Mouse (Mus musculus) hindbrain, embryonic 10.5 days (tissue): ENCODE data around the gene Relch. TPM values are rescaled to one million over a fixed set of nuclear protein-coding genes. Genes with fewer than 3 reads are reported as not detected.

Experiments
- DNase-seq: peaks from one replicate; pipeline ENCODE4 v3.0.0-alpha.2; 2017; ENCODE audit warnings: low spot score
- H3K27ac ChIP-seq: fragments of 300-500 bp; sonication (generic); 2 replicates; pipeline ENCODE4 v1.5.1; 2016; ENCODE audit warnings: mild to moderate bottlenecking, moderate library complexity
- H3K27me3 ChIP-seq: fragments of 300-500 bp; sonication (generic); 2 replicates; pipeline ENCODE4 v1.6.1; 2016; ENCODE audit warnings: mild to moderate bottlenecking; ENCODE audit not compliant: poor library complexity, insufficient read depth, severe bottlenecking
- H3K36me3 ChIP-seq: fragments of 300-500 bp; sonication (generic); 2 replicates; pipeline ENCODE4 v1.6.1; 2016; ENCODE audit warnings: mild to moderate bottlenecking, moderate library complexity
- H3K4me1 ChIP-seq: fragments of 300-500 bp; sonication (generic); replicated peaks from 2 replicates; pipeline ENCODE4 v1.6.1; 2016; ENCODE audit warnings: mild to moderate bottlenecking
- H3K4me3 ChIP-seq: fragments of 300-500 bp; sonication (generic); 2 replicates; pipeline ENCODE4 v1.5.1; 2016; ENCODE audit warnings: mild to moderate bottlenecking, moderate library complexity
- H3K9me3 ChIP-seq: fragments of 300-500 bp; sonication (generic); 2 replicates; pipeline ENCODE4 v1.6.1; 2016; ENCODE audit warnings: mild to moderate bottlenecking, moderate library complexity
- WGBS: fragments of 180-500 bp; shearing (Covaris S2); methylation state at CpG from one replicate; pipeline ENCODE4 v1.1.7; 2016; 5-methylcytosine and 5-hydroxymethylcytosine counted together
- polyA plus RNA-seq: library from polyadenylated mRNA; unstranded; fragments of >200 nt; fragmentation: Nextera tagmentation; extraction: Ambion mirVana; gene quantifications from 2 replicates; pipeline ENCODE4 v1.2.1, GENCODE M21; 2016

The Relch gene
- polyA plus RNA-seq, 1 experiment from 2014 or later = 29.2 TPM

DNA sequence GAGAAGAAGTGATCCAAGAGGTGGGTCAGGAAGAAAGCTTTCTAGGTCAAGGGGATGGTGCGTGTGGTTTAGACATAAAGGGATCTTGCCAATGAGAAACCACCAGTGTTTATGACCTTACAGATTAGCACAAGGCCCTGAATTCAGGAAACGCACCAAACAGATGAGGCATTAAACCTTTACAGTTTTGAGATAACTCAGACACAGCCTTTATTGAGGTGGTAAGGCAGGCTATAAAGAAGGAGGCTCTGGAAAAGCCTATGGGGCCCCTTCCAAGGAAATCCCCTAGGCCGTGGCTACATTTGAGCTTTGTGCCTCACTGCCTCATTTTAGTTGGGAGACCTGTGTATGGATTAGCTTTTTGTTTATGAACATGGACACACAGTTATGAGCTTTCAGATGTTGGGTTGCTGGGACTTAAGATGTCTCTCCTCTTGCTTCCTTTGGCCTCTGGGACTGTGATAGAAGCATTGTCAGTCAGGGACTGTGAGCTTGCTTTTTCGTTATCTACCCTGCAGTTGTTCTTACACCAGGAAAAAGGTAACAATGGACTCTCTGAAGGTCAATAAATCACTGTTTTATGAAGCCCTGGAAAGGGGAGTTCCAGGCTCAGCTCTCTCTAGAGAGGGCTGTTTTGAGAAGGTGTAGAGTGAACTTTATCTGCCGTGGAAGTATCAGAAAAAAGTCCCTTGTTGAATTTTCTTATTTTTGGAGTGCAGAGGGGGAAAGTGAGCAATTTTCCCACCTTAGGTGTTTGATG, 120.8 kb downstream of the Relch start:
- 79% methylated on average over 5 of the region's 5 CpGs for WGBS
- no peaks in the 10 kb centered on the region for H3K36me3 ChIP-seq
- no peak for DNase-seq

GRCm38 (mm10) chr1:105785146-105785545, 121.5 kb downstream of the Relch start:
- Histone ChIP-seq H3K4me3 (no peak overlapping the region), H3K27me3 (peaks cover 25% of the 10 kb centered on the region), H3K36me3 (no peaks in the 10 kb centered on the region), H3K4me1 (peaks cover 8% of the 10 kb centered on the region; the same call in 1 of the 2 replicates), H3K27ac (no peak overlapping the region), H3K9me3 (no peaks in the 10 kb centered on the region)
- no peak for DNase-seq
- 89% methylated on average over 4 of the region's 4 CpGs for WGBS

More for the DNA sequence above, 120.8 kb downstream of the Relch start:
- peaks cover 10% of the 10 kb centered on the region; the same call in 1 of the 2 replicates for H3K4me1 ChIP-seq
- H3K27me3 ChIP-seq = peaks cover 32% of the 10 kb centered on the region
- no peak overlapping the region for H3K4me3 ChIP-seq
- H3K9me3 ChIP-seq = no peaks in the 10 kb centered on the region
- no peak overlapping the region for H3K27ac ChIP-seq

DNA sequence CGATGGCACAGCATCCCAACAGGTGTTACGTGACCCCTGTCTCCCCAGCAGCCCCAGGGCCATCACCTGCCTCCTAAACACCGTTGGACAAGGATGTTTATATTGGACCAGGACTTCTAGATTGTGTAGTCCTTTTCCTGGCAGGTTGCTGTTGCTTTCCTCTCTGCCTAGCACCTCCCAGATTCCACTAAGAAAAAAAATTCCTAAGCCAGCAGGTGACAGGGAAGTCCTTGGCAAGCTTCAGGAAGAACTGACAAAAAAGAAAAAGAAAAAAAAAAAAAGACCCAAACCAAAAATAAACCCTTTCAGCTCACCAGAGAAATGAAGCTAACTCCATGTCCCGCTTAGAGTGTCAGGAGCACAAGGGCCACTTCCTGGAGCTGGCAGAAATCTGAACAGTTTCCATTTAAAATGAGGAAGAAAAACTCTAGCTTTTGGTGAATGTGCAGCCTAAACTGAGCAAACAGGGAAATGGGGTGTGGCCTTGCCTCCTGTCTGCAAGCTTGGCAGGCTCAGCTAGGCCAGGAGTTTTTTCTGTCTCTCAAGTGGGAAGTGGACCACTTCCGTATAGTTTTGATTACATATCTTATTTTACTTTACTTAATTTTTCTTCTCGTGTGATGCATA, 123.2 kb downstream of the Relch start:
- no peak overlapping the region for H3K4me3 ChIP-seq
- H3K4me1 ChIP-seq = no peaks in the 10 kb centered on the region
- H3K36me3 ChIP-seq = no peaks in the 10 kb centered on the region
- DNase-seq = no peak
- peaks cover 8% of the 10 kb centered on the region for H3K27me3 ChIP-seq
- 80% methylated on average over 6 of the region's 6 CpGs for WGBS
- no peak overlapping the region for H3K27ac ChIP-seq
- no peaks in the 10 kb centered on the region for H3K9me3 ChIP-seq

- WGBS = 95% methylated on average over 3 of the region's 3 CpGs
- Histone ChIP-seq H3K4me1 (no peaks in the 10 kb centered on the region), H3K9me3 (no peaks in the 10 kb centered on the region), H3K36me3 (no peaks in the 10 kb centered on the region), H3K27me3 (no peaks in the 10 kb centered on the region), H3K4me3 (no peak overlapping the region), H3K27ac (no peak overlapping the region)
- no peak for DNase-seq
Observed at GRCm38 (mm10) chr1:105790103-105790502, 126.4 kb downstream of the Relch start.

DNA sequence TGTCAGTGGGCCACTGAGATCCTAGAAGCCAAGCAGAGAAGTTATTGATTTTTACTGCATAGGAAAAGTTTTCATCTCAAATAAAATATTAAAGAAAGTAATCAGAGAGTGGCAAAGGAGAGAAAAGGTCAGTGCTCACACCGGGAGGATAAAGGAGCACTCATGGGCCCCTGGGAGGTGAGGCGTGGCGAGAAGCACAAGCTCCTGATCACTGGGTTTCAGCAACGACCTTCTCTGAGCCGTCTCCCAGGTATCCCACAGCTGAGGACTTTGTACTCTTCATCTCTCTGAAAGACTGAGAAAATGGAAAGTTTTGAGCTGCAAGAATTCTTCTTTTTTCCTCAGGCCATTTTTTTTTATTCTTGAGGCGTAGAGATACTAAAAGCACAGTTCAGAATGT, 131.0 kb downstream of the Relch start:
- no peak overlapping the region for H3K27ac ChIP-seq
- no peak for DNase-seq
- H3K36me3 ChIP-seq = no peaks in the 10 kb centered on the region

GRCm38 (mm10) chr1:105795705-105796104, 132.0 kb downstream of the Relch start:
- H3K36me3 ChIP-seq = no peaks in the 10 kb centered on the region
- H3K27ac ChIP-seq = no peak overlapping the region
- WGBS = 86% methylated on average over 4 of the region's 4 CpGs
- no peak overlapping the region for H3K4me3 ChIP-seq
- no peaks in the 10 kb centered on the region for H3K27me3 ChIP-seq
- 0 out of 2 replicates have a peak, but pooled peaks cover 2% of the 10 kb centered on the region for H3K9me3 ChIP-seq
- H3K4me1 ChIP-seq = no peaks in the 10 kb centered on the region
- DNase-seq = no peak

More for the DNA sequence above, 131.0 kb downstream of the Relch start:
- no peaks in the 10 kb centered on the region for H3K27me3 ChIP-seq
- WGBS = 85% methylated on average over 6 of the region's 6 CpGs
- H3K9me3 ChIP-seq = 0 out of 2 replicates have a peak, but pooled peaks cover 2% of the 10 kb centered on the region
- no peaks in the 10 kb centered on the region for H3K4me1 ChIP-seq
- H3K4me3 ChIP-seq = no peak overlapping the region

- no peak overlapping the region for H3K27ac ChIP-seq
- no peaks in the 10 kb centered on the region for H3K36me3 ChIP-seq
- H3K27me3 ChIP-seq = no peaks in the 10 kb centered on the region
- no peaks in the 10 kb centered on the region for H3K4me1 ChIP-seq
- H3K9me3 ChIP-seq = 0 out of 2 replicates have a peak, but pooled peaks cover 2% of the 10 kb centered on the region
- no peak overlapping the region for H3K4me3 ChIP-seq
- no peak for DNase-seq
- WGBS = 87% methylated on average over 6 of the region's 6 CpGs
Observed at GRCm38 (mm10) chr1:105800570-105800969, 136.9 kb downstream of the Relch start.

GRCm38 (mm10) chr1:105801252-105801651, 137.6 kb downstream of the Relch start:
- DNase-seq = no peak
- Histone ChIP-seq H3K36me3 (no peaks in the 10 kb centered on the region), H3K27ac (no peak overlapping the region), H3K4me3 (no peak overlapping the region), H3K9me3 (no peaks in the 10 kb centered on the region), H3K27me3 (no peaks in the 10 kb centered on the region), H3K4me1 (no peaks in the 10 kb centered on the region)

DNA sequence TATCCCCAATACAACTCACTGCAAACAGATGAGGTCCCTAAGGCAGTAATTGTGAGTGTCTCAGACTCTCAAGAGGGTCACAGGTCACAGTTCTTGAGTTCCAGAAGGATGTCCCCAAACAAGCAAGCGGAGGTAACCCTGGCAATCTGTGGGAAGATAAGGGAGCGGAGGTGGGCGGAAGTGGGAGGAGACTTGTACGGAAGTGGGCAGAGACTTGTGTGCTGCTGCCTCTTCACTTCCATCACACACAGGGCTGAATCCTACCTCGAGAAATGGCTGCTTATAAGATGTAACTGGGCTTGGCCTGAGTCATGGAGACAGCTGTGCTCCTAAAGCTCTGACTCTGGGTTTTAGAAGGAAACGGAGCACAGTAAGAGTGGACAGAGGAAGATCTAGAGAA, 139.3 kb downstream of the Relch start:
- 68% methylated on average over 6 of the region's 6 CpGs for WGBS

GRCm38 (mm10) chr1:105804285-105804684, 140.6 kb downstream of the Relch start:
- Histone ChIP-seq H3K4me3 (no peak overlapping the region), H3K27ac (no peak overlapping the region), H3K27me3 (no peaks in the 10 kb centered on the region), H3K9me3 (no peaks in the 10 kb centered on the region), H3K4me1 (no peaks in the 10 kb centered on the region), H3K36me3 (no peaks in the 10 kb centered on the region)
- WGBS = 88% methylated on average over 3 of the region's 3 CpGs
- DNase-seq = no peak

More for the DNA sequence above, 139.3 kb downstream of the Relch start:
- H3K36me3 ChIP-seq = no peaks in the 10 kb centered on the region
- no peaks in the 10 kb centered on the region for H3K9me3 ChIP-seq
- no peaks in the 10 kb centered on the region for H3K27me3 ChIP-seq
- H3K27ac ChIP-seq = no peak overlapping the region
- no peak overlapping the region for H3K4me3 ChIP-seq
- DNase-seq = no peak
- H3K4me1 ChIP-seq = no peaks in the 10 kb centered on the region

Other genes with a start within 250 kb of the Relch start
- 9.9 and 11.0 TPM in 2 replicates for gene Pign, start 184 bp upstream of the Relch start, polyA plus RNA-seq
- gene Tnfrsf11a, start 116.9 kb downstream of the Relch start, polyA plus RNA-seq = 0.27 and 0.34 TPM in 2 replicates